Mouse (Mus musculus) mouse trophoblast stem cell (cell line): ENCODE data around the gene Txk.

Source experiments
- in situ Hi-C, 2 experiments: fragments of 300-500 bp; cut with MseI, MboI; formaldehyde crosslinking; loops; 2 replicates in 1 of 2; 3 replicates in 1 of 2; pipeline ENCODE4 v1.15.1; 2025

The Txk gene

DNA sequence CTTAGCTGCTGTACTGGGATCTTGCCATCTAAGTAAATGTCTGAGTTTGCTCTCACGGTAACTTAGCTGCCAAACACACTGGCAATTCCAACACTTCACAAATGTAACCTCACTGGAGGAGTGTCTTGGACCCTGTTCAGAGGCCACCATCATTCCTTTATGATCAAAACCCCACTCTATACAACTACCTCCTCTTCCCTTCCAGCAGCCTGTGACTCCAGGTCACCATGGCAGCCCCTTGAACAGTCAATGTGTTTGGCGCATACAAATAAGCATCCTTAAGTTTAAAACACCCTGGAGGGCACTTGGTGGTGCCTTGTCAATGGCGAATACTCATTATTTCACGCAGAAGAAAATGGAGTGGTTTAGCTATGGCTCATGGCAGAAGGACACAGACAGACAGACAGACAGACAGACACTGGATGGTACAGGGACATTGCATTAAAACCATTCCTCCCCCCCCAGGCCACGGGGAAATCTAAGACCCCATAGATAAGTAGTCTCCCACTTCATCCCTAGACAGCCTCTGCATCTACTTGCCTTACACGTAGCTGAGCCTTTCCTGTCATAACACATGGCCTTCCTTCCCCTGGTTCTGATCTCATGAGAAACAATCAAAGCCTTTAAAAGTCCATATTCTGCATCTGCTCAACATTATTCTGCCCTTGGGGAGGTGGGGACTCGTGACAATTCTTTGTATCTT, 1.4 kb downstream of the Txk start:
- in situ Hi-C loops = no loop called here

DNA sequence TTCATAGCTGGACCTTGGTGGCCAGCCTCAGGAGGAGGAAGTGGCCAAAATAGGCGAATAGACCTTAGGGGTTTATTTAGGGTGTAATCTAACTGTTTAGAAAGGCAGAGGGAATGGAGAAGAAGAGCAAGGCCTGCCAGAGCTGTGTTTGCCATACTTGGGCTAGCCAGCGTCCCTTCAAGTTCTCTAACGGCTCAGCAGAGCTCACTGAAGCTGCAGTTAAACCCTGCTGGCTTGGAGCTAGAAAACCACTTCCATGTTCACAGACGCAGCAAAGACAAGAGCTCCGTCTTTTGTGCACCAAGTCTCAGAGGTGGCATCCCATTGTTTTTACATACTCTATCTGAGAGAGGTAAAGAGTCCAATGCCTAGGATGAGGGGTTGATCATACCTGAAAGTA, 2.4 kb downstream of the Txk start:
- in situ Hi-C loops = no loop called here

DNA sequence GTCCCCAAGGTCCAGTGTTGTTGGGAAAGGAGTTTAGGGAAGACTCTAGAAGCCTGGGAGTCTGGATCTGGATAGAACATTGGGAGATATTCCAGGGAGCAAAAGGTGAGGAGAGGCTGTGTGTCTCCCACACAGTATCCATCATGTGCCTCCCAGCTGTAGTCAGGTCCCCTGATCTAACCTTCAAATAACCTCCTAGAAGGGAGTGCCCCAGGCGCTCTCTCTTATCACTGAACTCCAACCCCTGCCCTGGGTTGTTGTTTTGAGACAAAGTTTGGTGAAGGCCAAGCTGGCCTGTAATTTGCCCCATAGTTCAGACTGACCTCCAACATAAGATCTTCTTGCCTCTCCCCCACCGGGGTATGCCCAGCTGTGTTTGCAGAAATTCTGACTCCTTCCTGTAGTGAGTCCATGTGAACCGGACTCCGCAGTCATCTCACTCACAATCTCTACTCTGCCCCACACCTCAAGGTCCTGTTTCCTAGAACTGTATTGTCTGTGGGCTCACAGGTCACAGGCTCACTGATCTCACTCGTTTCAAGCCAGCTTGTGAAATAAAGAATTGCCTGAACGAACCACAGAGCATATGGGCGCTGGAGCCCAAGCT, 3.8 kb downstream of the Txk start:
- in situ Hi-C loops = no loop called here

DNA sequence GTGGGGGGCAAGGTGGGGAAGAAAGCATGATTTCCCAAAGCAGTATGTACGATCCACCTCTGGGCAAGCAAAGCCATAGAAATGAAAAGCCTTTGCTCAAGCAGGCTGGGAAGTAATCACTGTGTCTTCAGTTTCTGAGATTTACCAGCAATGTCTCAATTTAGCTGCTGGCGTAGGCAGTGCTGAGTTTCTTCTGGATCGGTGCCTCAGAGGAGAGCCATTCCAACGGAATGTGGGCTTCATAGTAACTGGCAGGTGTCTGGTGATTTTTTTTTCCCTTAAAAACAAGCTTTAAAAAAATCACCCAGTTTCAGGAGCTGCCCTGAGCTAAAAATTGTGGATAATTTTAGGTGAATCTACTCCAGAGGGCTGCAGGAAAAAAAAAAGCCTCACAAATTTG, 5.2 kb downstream of the Txk start:
- in situ Hi-C loops = no loop called here

DNA sequence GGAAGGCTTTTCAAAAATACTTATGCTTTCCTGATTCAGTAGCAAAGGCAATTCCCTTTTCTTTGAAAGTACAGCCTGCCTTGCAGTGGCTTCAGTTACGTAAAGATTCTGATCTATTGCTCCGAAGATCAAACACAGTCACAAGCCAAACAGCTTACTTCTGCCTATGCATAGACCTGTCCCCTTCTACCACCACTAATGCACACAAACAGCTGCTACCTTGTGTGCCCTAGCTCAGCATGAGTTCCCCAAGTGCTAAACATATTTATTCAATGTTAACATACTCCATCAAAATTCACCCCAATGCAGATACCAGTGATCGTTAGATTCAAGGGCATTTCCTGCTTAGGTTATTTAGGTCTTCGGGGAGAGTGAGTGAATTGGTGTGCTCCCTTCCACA, 6.1 kb downstream of the Txk start:
- in situ Hi-C loops = no loop called here

DNA sequence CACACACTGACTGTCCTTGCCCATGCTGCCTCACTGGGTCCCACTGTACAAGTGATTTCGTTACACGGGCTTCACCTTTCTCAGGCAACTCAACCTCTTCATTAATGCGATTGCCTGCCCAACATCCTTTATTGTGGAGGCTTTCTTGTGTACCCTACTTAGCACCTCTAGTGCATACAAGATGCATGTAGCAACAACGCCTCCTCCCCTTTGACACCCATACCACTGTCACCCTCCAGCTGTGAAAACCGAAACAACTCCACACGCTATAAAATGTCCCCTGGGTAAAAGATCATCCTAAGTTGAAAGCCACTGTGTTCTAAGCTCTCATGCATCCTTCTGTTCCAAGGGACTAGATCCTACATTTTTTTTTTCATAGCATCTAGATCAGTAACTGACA, 9.5 kb downstream of the Txk start:
- in situ Hi-C loops = no loop called here

DNA sequence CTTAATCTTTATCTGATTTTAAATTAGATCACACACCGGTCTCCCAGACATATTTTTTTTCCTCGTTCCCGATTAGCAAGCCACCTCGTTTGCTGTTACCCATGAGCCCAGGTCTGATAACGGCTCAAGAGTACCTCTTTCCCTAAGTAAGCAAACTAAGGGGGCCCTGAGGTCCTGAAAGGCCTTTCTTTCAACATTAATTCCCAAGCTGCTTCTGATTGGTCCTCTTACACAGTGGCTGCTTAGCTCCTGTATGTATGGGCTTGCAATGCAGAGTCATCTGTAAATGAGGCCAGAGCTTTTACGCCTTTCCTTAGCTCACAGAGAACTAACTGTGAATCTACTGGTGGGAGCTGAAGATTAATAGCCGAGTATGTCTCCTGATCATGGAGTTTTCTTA, 15.7 kb downstream of the Txk start:
- in situ Hi-C loops = no loop called here

DNA sequence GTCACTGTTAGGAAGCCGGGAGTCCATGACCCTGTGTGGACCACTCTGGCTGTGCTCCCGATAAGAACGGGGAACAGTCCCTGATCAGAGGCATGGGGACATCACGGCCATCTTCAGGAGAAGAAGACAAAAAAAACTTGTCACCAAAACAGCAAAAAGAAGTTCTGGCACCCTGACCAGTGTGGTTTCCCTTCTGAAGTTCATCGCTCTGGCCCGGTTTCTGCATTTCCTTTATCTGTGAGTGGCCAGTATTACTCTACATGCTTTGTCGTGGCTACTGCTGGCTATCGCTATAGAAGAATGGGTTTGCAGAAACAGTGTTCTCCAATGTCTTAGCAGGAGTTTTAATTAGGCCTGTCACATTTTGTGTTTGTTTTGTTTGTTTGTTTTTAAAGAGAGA, 16.1 kb downstream of the Txk start:
- in situ Hi-C loops = no loop called here

DNA sequence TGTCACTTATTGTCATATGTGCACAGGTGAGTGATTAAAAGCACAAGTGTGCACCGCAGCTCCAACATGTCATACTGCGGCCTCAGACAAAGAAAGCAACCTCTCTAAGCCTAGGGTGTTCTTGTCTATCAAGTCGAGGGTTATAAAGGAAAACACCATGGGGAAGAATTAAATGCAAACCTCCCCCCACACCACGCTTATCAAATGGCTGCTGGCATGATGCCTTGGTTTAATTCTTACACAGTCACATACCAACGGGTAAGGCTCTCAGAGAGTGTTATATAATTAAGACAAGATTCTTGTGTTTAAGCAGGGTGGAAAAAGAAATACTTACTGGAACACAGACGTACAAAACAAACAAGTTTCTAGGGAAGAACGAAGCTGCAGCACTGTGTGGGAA, 16.8 kb downstream of the Txk start:
- in situ Hi-C loops = no loop called here

DNA sequence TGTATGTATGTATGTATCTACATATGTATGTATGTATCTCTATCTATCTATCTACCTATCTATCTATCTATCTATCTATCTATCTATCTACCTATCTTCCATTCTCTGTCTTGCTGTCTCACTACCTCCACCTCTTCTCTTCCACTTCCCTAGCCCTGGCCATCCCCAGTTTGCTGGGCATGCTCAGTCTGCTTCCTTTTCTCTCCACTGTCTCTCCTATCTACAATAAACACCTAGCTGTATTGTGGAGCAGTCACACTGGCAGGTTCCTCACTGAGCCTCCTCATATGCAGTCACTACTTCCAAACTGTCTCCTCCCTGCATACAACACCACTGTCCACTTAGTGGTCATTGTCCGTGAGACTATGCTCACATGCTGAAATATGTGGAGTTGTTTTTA, 19.7 kb downstream of the Txk start:
- in situ Hi-C loops = no loop called here

DNA sequence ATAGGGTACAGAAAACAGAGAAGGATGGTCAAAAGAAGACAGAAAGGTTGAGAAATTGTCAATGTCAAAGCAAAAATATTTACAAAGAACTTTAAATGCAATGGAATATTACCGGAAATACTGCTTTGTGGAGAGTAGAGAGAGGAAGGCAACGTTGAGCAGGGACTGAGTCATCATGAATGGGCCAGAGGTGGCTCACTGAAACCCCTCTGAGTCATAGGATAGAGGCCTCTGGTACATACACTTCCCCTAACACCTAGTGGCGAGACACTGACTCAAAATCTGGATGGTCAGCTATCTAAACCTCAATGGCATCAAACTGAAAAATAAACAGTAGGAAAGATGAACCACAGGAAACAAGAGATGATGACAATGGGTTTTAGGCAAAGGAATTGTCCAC, 27.2 kb downstream of the Txk start:
- in situ Hi-C loops = no loop called here

DNA sequence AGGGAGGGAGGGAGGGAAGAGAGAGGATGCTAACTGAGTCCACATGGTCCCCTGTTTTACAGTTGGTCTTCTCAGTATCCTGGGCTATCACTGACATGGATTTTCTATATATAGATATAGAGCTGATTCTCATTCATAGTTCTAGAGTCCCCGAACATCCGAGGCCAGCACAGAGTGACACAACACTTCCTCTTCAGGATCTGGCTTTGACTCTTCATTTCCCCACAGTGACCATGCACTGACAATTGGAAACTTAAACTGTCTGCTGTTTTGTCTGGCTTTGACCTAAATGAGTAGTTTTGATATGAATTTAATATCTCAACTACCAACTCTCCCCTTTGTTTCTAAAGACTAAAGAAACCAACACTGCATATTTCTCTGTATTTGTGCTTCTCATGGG, 29.1 kb downstream of the Txk start:
- in situ Hi-C loops = no loop called here

DNA sequence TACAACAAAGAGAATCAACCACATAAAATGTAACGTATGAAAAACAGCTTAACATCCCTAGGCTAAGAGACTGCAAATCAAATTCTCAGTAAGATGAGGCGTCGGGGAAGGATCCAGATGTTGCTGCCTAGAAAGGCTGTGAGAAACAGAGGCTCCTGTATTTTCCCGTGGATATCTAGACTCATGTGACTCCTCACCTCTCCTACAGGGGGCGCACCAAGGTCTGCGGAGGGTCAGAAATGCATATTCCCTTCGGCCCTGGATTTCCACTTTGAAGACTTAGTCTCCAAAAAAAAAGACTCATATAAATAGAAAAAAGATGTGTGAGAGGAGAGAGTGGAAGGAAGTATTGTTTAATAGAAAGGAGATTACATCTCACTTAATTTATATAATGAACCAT, 32.0 kb downstream of the Txk start:
- in situ Hi-C loops = no loop called here

DNA sequence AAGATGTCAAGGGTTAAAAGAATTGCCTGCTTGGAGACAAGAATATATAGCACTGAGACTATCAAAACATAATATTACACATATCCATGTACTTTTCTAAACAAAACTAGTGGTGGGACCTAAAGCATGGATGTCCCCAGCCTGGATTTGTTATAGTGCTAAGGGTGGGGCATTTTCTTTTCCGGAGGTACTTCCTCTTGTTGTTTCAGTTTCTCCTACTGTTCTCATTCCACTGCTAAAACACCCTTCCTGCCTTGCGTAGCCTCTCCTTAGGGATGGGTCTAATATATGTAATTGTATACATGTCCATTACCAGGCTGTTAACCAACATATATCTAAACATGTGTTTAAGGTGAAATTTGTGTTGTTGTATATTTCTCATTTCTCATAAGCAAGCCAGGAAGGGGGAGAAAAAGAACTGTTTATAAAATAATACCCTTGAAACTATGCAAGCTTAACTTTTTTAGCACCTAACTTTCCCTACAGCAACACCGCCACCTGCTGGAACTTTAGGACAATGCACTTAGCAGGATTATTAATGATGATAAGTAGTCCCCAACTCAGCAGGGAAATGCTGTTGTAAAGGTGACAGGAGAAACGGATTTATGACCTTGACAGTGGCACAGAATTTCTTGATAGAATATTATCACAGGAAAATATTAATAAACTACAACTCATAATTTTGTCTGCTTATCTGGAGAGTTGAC, 41.9 kb downstream of the Txk start:
- in situ Hi-C loops = no loop called here

DNA sequence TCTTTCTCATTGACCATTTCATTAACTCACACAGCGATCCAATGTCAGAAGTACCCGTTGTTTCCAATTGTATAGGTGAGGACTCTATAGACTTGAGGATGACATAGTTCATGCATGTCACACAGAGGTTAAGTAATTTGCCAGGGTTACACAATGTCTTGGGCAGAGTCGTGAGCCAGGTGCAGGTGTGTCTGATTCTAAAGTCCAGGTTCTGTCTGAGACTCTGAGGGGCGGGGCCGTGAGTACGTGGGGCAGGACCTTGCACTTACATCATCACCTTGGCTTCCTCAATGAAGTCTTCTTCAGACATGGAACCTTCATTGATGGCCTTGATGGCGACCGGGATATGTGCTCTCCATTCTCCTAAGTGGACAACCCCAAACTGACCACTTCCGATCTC, 42.6 kb downstream of the Txk start:
- in situ Hi-C loops = no loop called here

DNA sequence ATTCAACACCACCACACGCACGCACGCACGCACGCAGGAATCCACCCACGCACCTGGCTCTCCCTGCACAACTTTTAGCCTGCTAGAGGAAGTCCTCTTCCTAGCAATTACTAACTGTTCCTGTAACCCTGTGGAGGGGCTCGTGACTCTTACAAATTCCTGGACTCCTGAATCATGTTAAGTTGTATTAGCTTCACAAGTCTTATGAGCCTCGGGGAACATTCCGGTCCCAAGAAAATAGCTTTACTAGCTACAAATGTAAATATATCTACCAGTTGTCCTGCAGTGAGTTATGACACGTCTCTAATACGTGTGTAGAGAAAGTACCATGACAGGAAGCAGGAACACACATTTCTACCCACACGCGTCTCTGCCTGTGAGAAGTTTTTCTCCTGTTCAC, 43.1 kb downstream of the Txk start:
- in situ Hi-C loops = no loop called here

DNA sequence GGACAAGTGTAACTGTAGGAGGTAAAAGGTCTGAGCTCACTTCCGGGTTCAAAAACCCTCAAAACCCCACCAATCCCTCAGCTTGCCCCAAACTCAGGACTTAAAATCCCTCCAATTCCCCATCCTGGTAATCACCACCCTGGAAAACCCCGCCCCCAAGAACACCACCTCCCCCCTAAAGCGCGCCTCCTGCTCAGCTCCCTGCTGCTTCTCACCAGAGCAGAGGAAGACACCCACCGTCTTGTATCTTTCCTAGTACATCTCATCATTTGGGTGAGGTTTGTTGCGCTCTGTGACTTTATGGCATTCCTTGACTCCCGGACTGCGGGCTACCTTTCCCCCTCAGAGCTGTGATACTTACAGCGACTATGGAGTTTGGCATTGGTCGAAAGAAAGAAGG, 45.9 kb downstream of the Txk start:
- in situ Hi-C loops = no loop called here

DNA sequence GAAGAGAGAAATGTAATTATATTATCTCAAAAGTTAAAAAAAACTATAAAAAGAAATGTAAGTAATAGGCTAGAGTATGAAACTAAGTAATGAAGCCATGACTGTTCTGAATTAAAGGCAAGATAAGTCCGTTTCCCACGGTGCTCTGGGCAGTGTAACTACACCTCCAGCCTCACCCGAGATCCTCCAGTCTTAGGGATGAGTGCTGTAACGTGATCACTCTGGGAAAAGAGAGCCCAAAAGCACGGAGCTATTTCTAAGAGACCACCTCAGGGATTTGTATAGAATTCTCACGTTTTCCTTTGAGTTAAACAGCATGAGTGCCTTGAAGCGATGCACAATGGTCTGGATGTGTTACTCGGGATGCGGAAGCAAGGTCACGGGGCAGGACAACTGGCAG, 46.5 kb downstream of the Txk start:
- in situ Hi-C loops = no loop called here

DNA sequence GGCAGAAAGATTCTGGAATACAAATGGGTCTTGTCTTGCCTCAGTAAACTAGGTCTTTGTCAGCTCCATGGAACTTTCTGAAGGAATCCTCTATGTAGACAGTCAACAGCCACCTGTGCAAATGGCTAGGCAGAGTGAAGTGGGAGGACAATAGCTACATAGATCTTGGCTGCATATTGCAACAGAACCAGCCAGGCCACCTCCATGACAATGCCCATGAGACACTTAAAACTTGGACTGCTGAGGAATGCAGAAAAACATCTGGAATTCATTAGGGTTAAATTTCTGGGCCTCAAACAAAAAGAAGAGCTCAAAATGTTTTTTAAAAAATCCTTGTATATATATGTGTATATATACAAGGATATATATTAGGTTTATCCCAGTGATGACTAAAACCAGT, 50.4 kb downstream of the Txk start:
- in situ Hi-C loops = no loop called here

DNA sequence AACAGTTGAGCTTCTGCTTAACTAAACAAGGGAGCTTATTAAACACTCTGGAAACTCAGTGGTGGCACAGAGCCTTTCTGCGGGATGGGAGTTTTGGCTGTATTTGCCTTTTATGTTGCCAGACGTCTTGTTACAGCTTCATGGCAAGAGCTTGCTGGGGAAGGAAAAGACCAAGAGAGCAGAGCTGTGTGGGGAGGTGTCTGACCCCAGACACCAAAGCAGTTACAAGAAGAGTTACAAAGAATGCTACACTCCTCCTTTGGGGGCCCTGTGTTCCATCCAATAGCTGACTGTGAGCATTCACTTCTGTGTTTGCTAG, 53.1 kb downstream of the Txk start:
- in situ Hi-C loops = no loop called here

DNA sequence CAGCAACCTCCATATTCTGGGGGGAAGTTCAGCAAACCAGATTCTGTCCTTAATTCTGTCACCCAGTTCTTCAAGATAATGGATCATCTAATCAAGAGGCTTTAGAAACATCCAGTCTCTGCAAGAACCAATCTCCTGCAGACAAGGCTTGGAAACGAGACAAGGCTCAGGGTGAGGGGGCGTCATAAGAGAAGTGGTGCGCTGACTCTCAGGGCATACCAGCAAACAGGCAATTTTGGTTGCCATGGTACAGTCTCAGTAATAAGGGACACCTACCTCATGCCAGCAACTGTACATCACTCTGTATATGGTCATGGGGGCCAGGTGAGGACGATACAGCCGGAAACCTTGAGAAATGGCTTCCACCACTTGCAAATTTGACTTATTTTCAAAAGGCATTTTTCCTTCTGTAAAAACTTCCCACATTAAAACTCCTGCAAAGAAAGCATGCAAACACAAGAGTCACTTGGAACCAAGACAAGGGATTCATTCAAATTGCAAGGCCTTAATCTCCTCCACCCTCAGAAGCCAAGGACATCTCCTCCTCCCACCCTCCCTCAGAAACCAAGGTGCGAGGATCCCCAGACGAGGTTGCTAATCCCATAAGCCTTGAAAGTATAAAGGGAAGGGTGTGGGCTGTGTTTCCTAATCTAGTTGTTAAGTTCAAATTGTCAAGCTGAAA, 53.6 kb downstream of the Txk start:
- in situ Hi-C loops = no loop called here

DNA sequence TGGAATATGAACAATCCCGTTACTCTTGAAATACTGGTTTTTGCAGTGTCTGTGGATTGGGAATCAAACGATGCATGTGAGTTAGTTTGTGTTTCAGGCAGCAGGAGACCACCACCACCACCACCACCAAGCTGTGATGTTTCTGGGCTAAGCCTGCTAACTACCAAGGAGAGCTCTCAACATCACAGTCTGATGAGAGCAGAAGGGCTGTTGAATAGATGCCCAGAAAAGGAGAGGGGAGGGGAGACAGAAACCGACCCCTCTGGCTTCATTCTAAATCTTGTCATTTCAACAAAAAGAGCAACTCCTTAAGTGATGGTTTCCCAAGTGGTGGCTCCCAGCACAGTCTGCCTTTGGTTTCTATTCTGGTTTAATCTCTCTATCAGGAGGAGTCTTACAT, 54.2 kb downstream of the Txk start:
- in situ Hi-C loops = no loop called here

DNA sequence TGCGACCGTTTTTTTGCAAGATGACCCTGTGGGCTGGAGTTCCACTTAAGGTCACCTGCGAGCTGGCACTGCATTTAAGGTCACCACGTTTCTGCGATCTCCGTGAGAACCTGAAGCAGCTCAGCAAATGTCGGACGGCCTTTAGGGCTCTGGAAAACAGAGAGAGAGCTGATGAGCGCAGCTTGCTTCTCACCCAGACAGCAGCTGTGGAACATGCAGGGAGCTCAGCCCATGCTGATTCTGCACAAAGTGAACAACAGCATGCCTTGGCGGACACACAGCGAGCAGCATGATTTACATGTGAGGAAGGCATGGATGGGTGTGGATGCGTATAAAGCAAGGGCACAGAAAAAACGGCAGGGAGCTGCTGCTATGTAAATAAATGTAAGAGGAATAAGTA, 56.1 kb downstream of the Txk start:
- in situ Hi-C loops = no loop called here
